Mouse (Mus musculus): ENCODE data around the gene Tmem87b.

- TF ChIP-seq CTCF (IDR thresholded peaks at IDR 0.05; ENCODE audit: low read depth), result no peak
- no peak for TF ChIP-seq EP300 (optimal IDR thresholded peaks at IDR 0.05)
Observed at GRCm38 (mm10) chr2:128892180-128892721, 74.3 kb downstream of the Tmem87b start.
